7 mouse cellular contexts compared by ENCODE assay signal in the genomic region with DNA sequence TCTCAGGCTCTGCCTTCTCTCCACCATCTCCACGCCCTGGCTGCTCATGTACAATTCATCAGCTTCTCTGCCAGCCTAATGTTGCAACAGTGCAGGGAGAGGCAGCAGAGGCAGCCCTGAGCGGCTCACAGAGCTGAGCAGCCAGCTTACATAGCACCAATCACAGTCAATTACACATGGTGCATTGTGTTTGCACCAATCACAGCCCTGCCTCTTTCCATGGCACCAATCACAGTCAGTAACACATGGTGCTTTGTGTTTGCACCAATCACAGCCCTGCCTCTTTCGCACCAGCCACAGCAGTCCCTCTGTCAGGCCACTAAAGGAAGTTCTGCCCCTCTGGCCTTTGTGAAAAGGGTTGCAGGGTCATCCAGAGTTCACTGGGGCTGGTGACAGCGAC. TPM values are rescaled to one million over a fixed set of nuclear protein-coding genes. Genes with fewer than 3 reads are reported as not detected.
DNase-seq lines count a peak whose midpoint lies in the region; ATAC-seq lines count a peak whose summit lies in the region.

No protein-coding gene starts in this region.

- no peaks in the 10 kb centered on the region for H3K36me3 ChIP-seq in macrophage (ENCODE audit: inconsistent target)

- 23% methylated on average over 4 of the region's 4 CpGs for WGBS in macrophage (ENCODE audit: missing documents)

- peak overlapping the region; percentile 57 for H3K27ac ChIP-seq in macrophage

- peak; percentile 92 for ATAC-seq in inflammation-experienced regulatory T-cells, adult 6 months

- H3K4me3 ChIP-seq in macrophage (ENCODE audit: inconsistent target), result no peak overlapping the region

- H3K79me2 ChIP-seq in macrophage (ENCODE audit: inconsistent target), result no peaks in the 10 kb centered on the region

- DNase-seq in adrenal gland, adult (ENCODE audit: inconsistent age in 2 of 2, low spot score in 1 of 2), result peak; percentile 78 to 89
- DNase-seq in embryo, embryonic 10 days (ENCODE audit: low spot score), result peak; percentile 93
- peak; percentile 79 for DNase-seq in gastrocnemius, postnatal 25 days
- DNase-seq in left cerebral cortex, adult 8-10 months (ENCODE audit: low spot score in 2 of 2), result peak; percentile 80 to 94
- peak; percentile 91 for DNase-seq in right cerebral cortex, adult 18-20 months

RNA-seq across cellular contexts. Expression of a gene that starts 40.9 kb away (rescaled TPM):
- 1 to 10 TPM; 8.3 to 8.7 TPM for total RNA-seq in gastrocnemius, postnatal 25 days (2021)
- 10 to 100 TPM; 13.5 to 22.5 (median 19.3) TPM for polyA plus RNA-seq in inflammation-experienced regulatory T-cells, adult 6 months (2017; shearing (Covaris generic))
- 10 to 100 TPM; 24.1 to 26.8 (median 24.7) TPM for total RNA-seq in left cerebral cortex, adult 8-10 months (2022)
- 1,000 to 10,000 TPM in 2 of 26 experiments, 100 to 1,000 TPM in 24; 199 to 1,189 (median 483) TPM for total RNA-seq in macrophage (2018; cell fraction: chromatin; rRNA removed)
- total RNA-seq in macrophage (2018; cell fraction: cytosol; rRNA removed), result 100 to 1,000 TPM in 21 of 26 experiments, 10 to 100 TPM in 5; 85.0 to 346 (median 154) TPM
- 1,000 to 10,000 TPM in 2 of 26 experiments, 100 to 1,000 TPM in 24; 160 to 1,576 (median 497) TPM for total RNA-seq in macrophage (2018; cell fraction: nucleus; rRNA removed)
- 40.8 to 61.3 TPM (median 52.2 TPM) in 3 replicates for polyA plus RNA-seq in macrophage (2018)

RNA-seq across cellular contexts. Expression of a gene that starts 51.3 kb away (rescaled TPM):
- 10 to 100 TPM; 14.8 to 17.2 TPM for total RNA-seq in gastrocnemius, postnatal 25 days (2021)
- polyA plus RNA-seq in inflammation-experienced regulatory T-cells, adult 6 months (2017; shearing (Covaris generic)), result 1 to 10 TPM; 2.0 to 4.4 (median 4.0) TPM
- 10 to 100 TPM; 49.1 to 60.9 (median 52.4) TPM for total RNA-seq in left cerebral cortex, adult 8-10 months (2022)
- total RNA-seq in macrophage (2018; cell fraction: chromatin; rRNA removed), result 10 to 100 TPM; 21.0 to 95.5 (median 64.7) TPM
- total RNA-seq in macrophage (2018; cell fraction: cytosol; rRNA removed), result 10 to 100 TPM; 16.2 to 28.0 (median 22.7) TPM
- 10 to 100 TPM; 18.4 to 54.6 (median 36.7) TPM for total RNA-seq in macrophage (2018; cell fraction: nucleus; rRNA removed)
- polyA plus RNA-seq in macrophage (2018), result 14.9 to 17.3 TPM (median 17.2 TPM) in 3 replicates
